Mouse (Mus musculus) lung, adult 2 months (tissue): ENCODE results near the gene Ccdc63. TPM values are rescaled to one million over a fixed set of nuclear protein-coding genes. Genes with fewer than 3 reads are reported as not detected.
"Not testable (repeated sequence)": the region's sequence is repeated elsewhere in the genome, so short reads cannot be mapped to it uniquely, and the experiment has no call there.

Experiments
- DNase-seq: peaks from one replicate; pipeline ENCODE4 v3.0.0; 2022
- H3K4me1 ChIP-seq: fragments of 200-500 bp; 2 replicates; pipeline ENCODE4 v1.6.1; 2011; ENCODE audit warnings: low read length; ENCODE audit not compliant: control insufficient read depth, insufficient read depth
- H3K4me3 ChIP-seq: fragments of 200-500 bp; replicated peaks from 2 replicates; pipeline ENCODE3; 2011; ENCODE audit warnings: low read depth, mild to moderate bottlenecking, control low read depth, low read length; ENCODE audit errors: extremely low read depth
- CTCF ChIP-seq: fragments of 200-500 bp; IDR thresholded peaks from 2 replicates; pipeline ENCODE4 v1.5.1; 2011; ENCODE audit warnings: mild to moderate bottlenecking, low read length, control low read depth; ENCODE audit not compliant: insufficient read depth
- POLR2A ChIP-seq: fragments of 200-500 bp; IDR thresholded peaks from 2 replicates; pipeline ENCODE4 v1.6.1; 2011; ENCODE audit warnings: low read depth, mild to moderate bottlenecking, control low read depth, low read length, borderline replicate concordance; ENCODE audit errors: extremely low read depth
- WGBS: fragments of 180-500 bp; shearing (Covaris S2); methylation state at CpG from one replicate; pipeline ENCODE4 v1.1.7; 2018; 5-methylcytosine and 5-hydroxymethylcytosine counted together
- polyA plus RNA-seq: library from polyadenylated mRNA; depleted of rRNA; stranded (reverse); fragments of >200 nt; gene quantifications from 2 replicates; pipeline ENCODE4 v1.2.3, GENCODE M21; 2012; rRNA removed

The Ccdc63 gene
- polyA plus RNA-seq, result 0.14 and 0.27 TPM in 2 replicates

- DNase-seq, result no peak
- H3K4me1 ChIP-seq, result peaks cover 5% of the 10 kb centered on the region
- TF ChIP-seq POLR2A, result no peak
- TF ChIP-seq CTCF, result no peak
- no peak within 1 kb of the TSS for H3K4me3 ChIP-seq
- WGBS, result 98% methylated on average over 3 of the region's 3 CpGs
These were observed at the start of gene Ccdc63 for GRCm38 (mm10) chr5:122140723-122141122. Gene Ccdc63 (minus strand): TSS chr5:122140823.

- WGBS, result 22% methylated on average over 3 of the region's 3 CpGs
- DNase-seq, result no peak
- Histone ChIP-seq H3K4me3 (no peak overlapping the region), H3K4me1 (no peaks in the 10 kb centered on the region)
- TF ChIP-seq POLR2A (no peak), CTCF (no peak)
These were observed 48.5 kb upstream of the Ccdc63 start for GRCm38 (mm10) chr5:122189115-122189514.

GRCm38 (mm10) chr5:122184858-122185257, 44.2 kb upstream of the Ccdc63 start:
- WGBS, result 83% methylated on average over 6 of the region's 6 CpGs

GRCm38 (mm10) chr5:122184283-122184806, 43.7 kb upstream of the Ccdc63 start:
- H3K4me3 ChIP-seq, result no peak overlapping the region
- H3K4me1 ChIP-seq, result no peaks in the 10 kb centered on the region
- TF ChIP-seq CTCF (no peak), POLR2A (no peak)
- WGBS, result 70% methylated on average over 7 of the region's 7 CpGs
- DNase-seq, result no peak

More at GRCm38 (mm10) chr5:122184858-122185257, 44.2 kb upstream of the Ccdc63 start:
- H3K4me1 ChIP-seq, H3K4me3 ChIP-seq, DNase-seq: not testable (repeated sequence)

- 41% methylated on average over 6 of the region's 6 CpGs for WGBS
- DNase-seq, result no peak
- H3K4me1 ChIP-seq, result 0 out of 2 replicates have a peak, but pooled peaks cover 3% of the 10 kb centered on the region
- no peak overlapping the region for H3K4me3 ChIP-seq
- TF ChIP-seq CTCF (no peak), POLR2A (no peak)
These were observed 39.0 kb upstream of the Ccdc63 start for GRCm38 (mm10) chr5:122179665-122180064.

GRCm38 (mm10) chr5:122176398-122176797, 35.8 kb upstream of the Ccdc63 start:
- 23% methylated on average over 1 of the region's 1 CpGs for WGBS
- peak; percentile 28 for DNase-seq
- TF ChIP-seq CTCF (peak; percentile 78), POLR2A (no peak)
- H3K4me3 ChIP-seq, result no peak overlapping the region
- H3K4me1 ChIP-seq, result 0 out of 2 replicates have a peak, but pooled peaks cover 3% of the 10 kb centered on the region

GRCm38 (mm10) chr5:122175961-122176360, 35.3 kb upstream of the Ccdc63 start:
- no peak for TF ChIP-seq CTCF
- TF ChIP-seq POLR2A, result no peak
- 84% methylated on average over 7 of the region's 7 CpGs for WGBS
- Histone ChIP-seq H3K4me3 (no peak overlapping the region), H3K4me1 (0 out of 2 replicates have a peak, but pooled peaks cover 3% of the 10 kb centered on the region)
- no peak for DNase-seq

- DNase-seq, result no peak
- WGBS, result 41% methylated on average over 2 of the region's 2 CpGs
- H3K4me1 ChIP-seq, result 0 out of 2 replicates have a peak, but pooled peaks cover 3% of the 10 kb centered on the region
- TF ChIP-seq CTCF (no peak), POLR2A (no peak)
- no peak overlapping the region for H3K4me3 ChIP-seq
These were observed 34.8 kb upstream of the Ccdc63 start for GRCm38 (mm10) chr5:122175402-122175801.

GRCm38 (mm10) chr5:122171058-122171457, 30.4 kb upstream of the Ccdc63 start:
- WGBS, result 93% methylated on average over 8 of the region's 8 CpGs
- no peaks in the 10 kb centered on the region for H3K4me1 ChIP-seq
- no peak for DNase-seq
- TF ChIP-seq POLR2A (no peak), CTCF (no peak)
- H3K4me3 ChIP-seq, result no peak overlapping the region

GRCm38 (mm10) chr5:122168344-122169069, 27.9 kb upstream of the Ccdc63 start:
- no peak for DNase-seq
- TF ChIP-seq POLR2A, result no peak
- no peak for TF ChIP-seq CTCF
- Histone ChIP-seq H3K4me1 (peaks cover 14% of the 10 kb centered on the region), H3K4me3 (no peak overlapping the region)
- WGBS, result 63% methylated on average over 14 of the region's 14 CpGs
